Mouse (Mus musculus) gastrocnemius, postnatal 14 days (tissue): ENCODE measurements around the gene Iqschfp. TPM values are rescaled to one million over a fixed set of nuclear protein-coding genes. Genes with fewer than 3 reads are reported as not detected.

ENCODE experiments used
- DNase-seq: peaks from one replicate; pipeline ENCODE4 v3.0.0; 2021; ENCODE audit warnings: mixed read lengths
- intact Hi-C: fragments of 180-260 bp; cut with DNase I; formaldehyde crosslinking; loops from one replicate; pipeline ENCODE4 v1.15.1; 2025; ENCODE audit warnings: low total_unique reads
- total RNA-seq, 2 experiments: library from RNA; stranded (reverse); gene quantifications; 2 replicates each; pipeline ENCODE4 v1.2.3; 2021

Iqschfp gene
- total RNA-seq, 2 experiments from 2014 or later: not detected

GRCm38 (mm10) chr3:68393578-68393977 lies 501.5 kb downstream of the Iqschfp start:
- no peak for DNase-seq
- intact Hi-C loops: no loop called here

GRCm38 (mm10) chr3:68398691-68399090 lies 506.7 kb downstream of the Iqschfp start:
- intact Hi-C loops: no loop called here
- no peak for DNase-seq

GRCm38 (mm10) chr3:68400121-68400520 lies 508.1 kb downstream of the Iqschfp start:
- intact Hi-C loops: no loop called here
- DNase-seq: no peak

- no peak for DNase-seq
- intact Hi-C loops: no loop called here
Measured at GRCm38 (mm10) chr3:68403343-68403742, 511.3 kb downstream of the Iqschfp start.

GRCm38 (mm10) chr3:68403783-68404217 lies 511.8 kb downstream of the Iqschfp start:
- DNase-seq: no peak
- intact Hi-C loops: no loop called here

GRCm38 (mm10) chr3:68405724-68406123 lies 513.7 kb downstream of the Iqschfp start:
- no peak for DNase-seq
- intact Hi-C loops: no loop called here

- intact Hi-C loops: no loop called here
- DNase-seq: no peak
Measured at GRCm38 (mm10) chr3:68412262-68412661, 520.2 kb downstream of the Iqschfp start.

GRCm38 (mm10) chr3:68419792-68420191 lies 527.8 kb downstream of the Iqschfp start:
- intact Hi-C loops: no loop called here
- no peak for DNase-seq

- DNase-seq: no peak
- intact Hi-C loops: no loop called here
Measured at GRCm38 (mm10) chr3:68420927-68421326, 528.9 kb downstream of the Iqschfp start.

GRCm38 (mm10) chr3:68421849-68422248 lies 529.8 kb downstream of the Iqschfp start:
- DNase-seq: no peak
- intact Hi-C loops: no loop called here

GRCm38 (mm10) chr3:68428081-68428480 lies 536.0 kb downstream of the Iqschfp start:
- DNase-seq: no peak
- intact Hi-C loops: no loop called here

GRCm38 (mm10) chr3:68434435-68434834 lies 542.4 kb downstream of the Iqschfp start:
- intact Hi-C loops: no loop called here
- DNase-seq: no peak

GRCm38 (mm10) chr3:68434897-68435296 lies 542.9 kb downstream of the Iqschfp start:
- intact Hi-C loops: no loop called here
- no peak for DNase-seq

GRCm38 (mm10) chr3:68448480-68448879 lies 556.4 kb downstream of the Iqschfp start:
- DNase-seq: no peak
- intact Hi-C loops: no loop called here

GRCm38 (mm10) chr3:68451634-68452033 lies 559.6 kb downstream of the Iqschfp start:
- no peak for DNase-seq
- intact Hi-C loops: no loop called here

GRCm38 (mm10) chr3:68453266-68453665 lies 561.2 kb downstream of the Iqschfp start:
- no peak for DNase-seq
- intact Hi-C loops: no loop called here

- DNase-seq: no peak
- intact Hi-C loops: no loop called here
Measured at GRCm38 (mm10) chr3:68453719-68454455, 561.9 kb downstream of the Iqschfp start.

GRCm38 (mm10) chr3:68466643-68467042 lies 574.6 kb downstream of the Iqschfp start:
- intact Hi-C loops: no loop called here

GRCm38 (mm10) chr3:68467941-68468687 lies 576.1 kb downstream of the Iqschfp start:
- intact Hi-C loops: no loop called here

More at GRCm38 (mm10) chr3:68466643-68467042, 574.6 kb downstream of the Iqschfp start:
- no peak for DNase-seq

GRCm38 (mm10) chr3:68469643-68470042 lies 577.6 kb downstream of the Iqschfp start:
- intact Hi-C loops: no loop called here
- DNase-seq: no peak

More at GRCm38 (mm10) chr3:68467941-68468687, 576.1 kb downstream of the Iqschfp start:
- DNase-seq: no peak

GRCm38 (mm10) chr3:68470061-68470460 lies 578.0 kb downstream of the Iqschfp start:
- intact Hi-C loops: no loop called here

More at GRCm38 (mm10) chr3:68470061-68470460, 578.0 kb downstream of the Iqschfp start:
- DNase-seq: no peak
